Mouse (Mus musculus) neural tube, embryonic 11.5 days (tissue): ENCODE data around the gene Taf12. TPM values are rescaled to one million over a fixed set of nuclear protein-coding genes. Genes with fewer than 3 reads are reported as not detected.

ENCODE experiments used
- ATAC-seq: fragments of 200-750 bp; cut with Nextera tagmentation; 2 replicates; pipeline ENCODE4 v1.8.0; 2017; ENCODE audit warnings: moderate number of reproducible peaks, mild to moderate bottlenecking, moderate TSS enrichment, moderate library complexity; ENCODE audit not compliant: insufficient read depth, low FRiP score, low TSS enrichment
- DNase-seq: peaks from one replicate; pipeline ENCODE4 v3.0.0-alpha.2; 2015; ENCODE audit warnings: low spot score
- H3K27ac ChIP-seq: fragments of 300-500 bp; sonication (generic); 2 replicates; pipeline ENCODE4 v1.5.1; 2014; ENCODE audit warnings: low read depth, mild to moderate bottlenecking, low read length
- H3K27me3 ChIP-seq: fragments of 300-500 bp; sonication (generic); 2 replicates; pipeline ENCODE4 v1.6.1; 2014; ENCODE audit warnings: mild to moderate bottlenecking, low read length, mixed read lengths; ENCODE audit not compliant: control insufficient read depth, insufficient read depth
- H3K36me3 ChIP-seq: fragments of 300-500 bp; sonication (generic); 2 replicates; pipeline ENCODE4 v1.6.1; 2014; ENCODE audit warnings: mild to moderate bottlenecking, low read length, moderate library complexity, mixed read lengths; ENCODE audit not compliant: control insufficient read depth, insufficient read depth
- H3K4me1 ChIP-seq: fragments of 300-500 bp; sonication (generic); 2 replicates; pipeline ENCODE4 v1.6.1; 2014; ENCODE audit warnings: low read length, mixed read lengths; ENCODE audit not compliant: control insufficient read depth, insufficient read depth
- H3K4me2 ChIP-seq: fragments of 300-500 bp; sonication (generic); 2 replicates; pipeline ENCODE4 v1.6.1; 2014; ENCODE audit warnings: low read depth, mild to moderate bottlenecking, moderate library complexity
- H3K4me3 ChIP-seq: fragments of 300-500 bp; sonication (generic); 2 replicates; pipeline ENCODE4 v1.5.1; 2014; ENCODE audit warnings: low read depth, low read length
- H3K9ac ChIP-seq: fragments of 300-500 bp; sonication (generic); 2 replicates; pipeline ENCODE4 v1.6.1; 2014; ENCODE audit warnings: mild to moderate bottlenecking, low read length
- H3K9me3 ChIP-seq: fragments of 300-500 bp; sonication (generic); 2 replicates; pipeline ENCODE4 v1.6.1; 2016; ENCODE audit warnings: low read length; ENCODE audit not compliant: control insufficient read depth
- WGBS: fragments of 180-500 bp; shearing (Covaris S2); extraction: QIAGEN DNeasy Blood & Tissue Kit; methylation state at CpG from one replicate; pipeline ENCODE4 v1.1.7; 2014; 5-methylcytosine and 5-hydroxymethylcytosine counted together
- polyA plus RNA-seq: library from polyadenylated mRNA; unstranded; fragments of >200 nt; fragmentation: Nextera tagmentation; extraction: Ambion mirVana; gene quantifications from 2 replicates; pipeline ENCODE4 v1.2.1, GENCODE M21; 2014

Gene Taf12
- polyA plus RNA-seq, result 59.7 and 59.8 TPM in 2 replicates

DNA sequence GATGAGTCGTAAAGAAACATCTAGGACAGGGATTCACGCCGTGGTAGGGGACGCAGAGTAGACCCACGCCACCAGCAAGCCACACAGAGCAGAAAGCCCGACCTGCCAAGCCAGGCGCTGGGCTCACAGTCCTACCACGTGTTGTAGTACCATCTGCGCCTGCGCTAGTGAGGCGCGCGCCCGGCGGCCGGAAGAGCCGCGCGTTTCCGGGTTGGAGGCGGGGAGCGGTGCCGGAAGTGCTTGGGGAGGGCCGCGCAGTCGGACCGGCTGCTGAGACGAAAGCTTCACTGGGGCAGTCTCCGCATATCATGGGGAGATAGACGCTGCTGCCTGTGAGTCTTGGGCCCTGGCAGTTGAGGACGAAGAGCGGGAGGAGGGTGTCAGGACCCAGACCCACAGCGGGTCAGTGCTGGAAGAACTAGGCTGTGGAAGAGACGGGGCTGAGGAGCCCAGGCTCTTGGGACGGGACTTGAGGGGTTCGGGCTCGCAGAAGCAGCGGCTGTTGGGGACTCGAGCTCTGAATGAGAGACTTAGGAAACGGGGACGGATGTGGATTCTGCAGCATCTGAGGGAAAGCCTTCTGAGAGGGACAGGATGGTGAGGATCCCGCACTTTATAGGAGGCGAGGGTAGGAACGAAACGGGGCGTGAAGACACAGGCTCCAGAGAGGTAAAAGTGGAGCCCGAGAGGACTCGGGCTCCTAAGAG, at the start of gene Taf12:
Gene Taf12 (plus strand): TSS at position 220 of the 707 bp plus-strand sequence.
- peaks cover 6% of the 10 kb centered on the region; the same call in 1 of the 2 replicates for H3K4me1 ChIP-seq
- no peaks in the 10 kb centered on the region for H3K27me3 ChIP-seq
- peak within 1 kb of the TSS; percentile 76 for H3K4me3 ChIP-seq
- H3K9me3 ChIP-seq, result no peaks in the 10 kb centered on the region
- under 1% methylated on average over 48 of the region's 48 CpGs for WGBS
- ATAC-seq (peak; percentile 77), DNase-seq (peak; percentile 97)
- no peaks in the 10 kb centered on the region for H3K36me3 ChIP-seq
- peak within 1 kb of the TSS; percentile 80 for H3K27ac ChIP-seq
- peak within 1 kb of the TSS; percentile 79 for H3K4me2 ChIP-seq
- H3K9ac ChIP-seq, result peak within 1 kb of the TSS; percentile 93

- Histone ChIP-seq H3K36me3 (peaks cover 36% of the 10 kb centered on the region), H3K27ac (no peak overlapping the region), H3K27me3 (no peaks in the 10 kb centered on the region), H3K4me1 (no peaks in the 10 kb centered on the region), H3K9me3 (no peaks in the 10 kb centered on the region), H3K4me2 (no peak overlapping the region), H3K9ac (no peak overlapping the region), H3K4me3 (no peak overlapping the region)
- ATAC-seq, result no peak
- 94% methylated on average over 5 of the region's 5 CpGs for WGBS
- no peak for DNase-seq
Measured at GRCm38 (mm10) chr4:132230422-132230821, 43.8 kb upstream of the Taf12 start.

DNA sequence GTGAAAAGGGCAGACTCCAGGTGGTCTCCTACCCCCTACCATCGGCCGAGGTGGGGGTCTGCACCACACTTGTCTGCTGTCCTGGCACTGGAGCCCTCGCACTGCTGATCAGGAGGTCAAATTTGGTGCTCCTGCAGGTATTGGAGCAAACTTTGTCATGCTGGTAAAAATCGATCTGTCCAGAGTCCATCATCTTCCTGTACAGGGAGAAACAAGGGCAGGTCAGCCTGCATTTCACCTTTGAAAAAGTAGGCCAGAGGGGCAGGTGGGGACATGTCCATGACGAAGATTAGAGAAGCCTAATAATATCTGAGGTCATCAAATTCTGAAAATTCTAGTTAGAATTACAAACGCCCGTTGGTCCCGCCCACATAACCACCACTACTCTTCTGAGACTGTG, 39.5 kb upstream of the Taf12 start:
- Histone ChIP-seq H3K27ac (no peak overlapping the region), H3K4me3 (no peak overlapping the region), H3K36me3 (peaks cover 30% of the 10 kb centered on the region), H3K27me3 (no peaks in the 10 kb centered on the region), H3K4me2 (no peak overlapping the region), H3K4me1 (no peaks in the 10 kb centered on the region), H3K9me3 (no peaks in the 10 kb centered on the region), H3K9ac (no peak overlapping the region)
- WGBS, result 92% methylated on average over 8 of the region's 8 CpGs
- DNase-seq, result no peak
- ATAC-seq, result no peak

DNA sequence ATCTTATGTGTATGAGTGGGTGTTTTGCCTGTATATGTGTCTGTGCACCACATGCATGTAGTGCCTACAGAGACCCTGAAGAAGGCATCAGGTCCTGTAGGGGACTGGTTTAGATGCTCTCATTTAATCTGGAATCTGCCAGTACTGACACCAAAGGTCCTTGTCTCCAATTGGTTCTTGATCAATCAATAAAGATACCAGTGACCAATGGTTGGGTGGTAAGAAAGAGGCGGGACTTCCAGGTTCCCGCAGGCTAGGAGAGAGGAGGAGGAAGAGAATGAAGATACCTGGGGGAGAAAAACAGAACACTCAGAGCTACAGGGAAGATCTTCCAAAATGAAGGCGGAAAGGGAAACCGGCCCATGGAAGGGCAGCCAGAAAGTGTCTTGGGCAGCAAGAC, 35.8 kb upstream of the Taf12 start:
- no peaks in the 10 kb centered on the region for H3K9me3 ChIP-seq
- 90% methylated on average over 4 of the region's 4 CpGs for WGBS
- ATAC-seq (no peak), DNase-seq (no peak)
- no peak overlapping the region for H3K4me3 ChIP-seq
- H3K36me3 ChIP-seq, result peaks cover 27% of the 10 kb centered on the region
- no peaks in the 10 kb centered on the region for H3K27me3 ChIP-seq
- no peak overlapping the region for H3K27ac ChIP-seq
- H3K4me2 ChIP-seq, result no peak overlapping the region
- H3K9ac ChIP-seq, result no peak overlapping the region
- no peaks in the 10 kb centered on the region for H3K4me1 ChIP-seq

DNA sequence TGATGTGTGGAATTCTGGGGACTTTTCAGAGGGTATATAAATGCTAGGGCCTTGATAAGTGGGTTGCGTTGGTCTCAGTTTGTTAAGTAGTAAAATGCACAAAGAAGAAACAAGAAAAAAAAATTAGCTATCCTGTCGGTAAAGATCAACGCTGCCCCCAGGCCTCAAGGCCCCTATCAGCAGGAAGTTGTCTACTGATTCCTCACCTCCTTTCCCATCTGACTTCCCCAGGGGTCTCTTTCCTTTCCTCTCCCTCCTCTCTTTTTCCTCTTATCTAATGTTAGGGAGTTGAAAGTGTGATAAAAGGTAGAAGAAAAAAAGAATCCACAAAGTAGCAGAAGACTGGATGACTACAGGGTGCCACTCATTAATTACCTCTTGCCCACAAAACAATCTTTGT, 33.8 kb upstream of the Taf12 start:
- WGBS, result 86% methylated on average over 3 of the region's 3 CpGs
- H3K9me3 ChIP-seq, result no peaks in the 10 kb centered on the region

DNA sequence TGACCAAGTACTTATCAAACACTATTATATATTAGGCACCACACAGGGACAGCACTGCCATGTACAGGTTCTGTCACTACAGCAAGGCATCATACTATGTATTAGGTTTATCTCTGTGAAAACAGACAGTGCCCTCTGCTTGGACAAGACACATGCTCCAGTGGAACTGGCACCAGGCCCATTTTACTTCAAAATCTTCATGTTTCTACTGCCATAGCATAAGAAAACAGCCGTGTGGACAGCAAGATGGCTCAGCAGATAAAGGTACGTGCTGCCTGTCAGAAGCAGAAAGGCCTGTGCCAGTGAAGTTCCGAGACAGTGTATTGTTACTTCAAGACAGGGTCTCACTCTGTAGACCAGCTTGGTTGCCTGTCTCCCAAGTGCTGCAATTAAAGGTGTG, 33.0 kb upstream of the Taf12 start:
- peaks cover 18% of the 10 kb centered on the region for H3K36me3 ChIP-seq

More for the DNA sequence above, 33.8 kb upstream of the Taf12 start:
- Histone ChIP-seq H3K4me1 (no peaks in the 10 kb centered on the region), H3K27ac (no peak overlapping the region), H3K36me3 (peaks cover 20% of the 10 kb centered on the region), H3K4me2 (no peak overlapping the region), H3K4me3 (no peak overlapping the region), H3K27me3 (no peaks in the 10 kb centered on the region), H3K9ac (no peak overlapping the region)
- ATAC-seq (no peak), DNase-seq (no peak)

DNA sequence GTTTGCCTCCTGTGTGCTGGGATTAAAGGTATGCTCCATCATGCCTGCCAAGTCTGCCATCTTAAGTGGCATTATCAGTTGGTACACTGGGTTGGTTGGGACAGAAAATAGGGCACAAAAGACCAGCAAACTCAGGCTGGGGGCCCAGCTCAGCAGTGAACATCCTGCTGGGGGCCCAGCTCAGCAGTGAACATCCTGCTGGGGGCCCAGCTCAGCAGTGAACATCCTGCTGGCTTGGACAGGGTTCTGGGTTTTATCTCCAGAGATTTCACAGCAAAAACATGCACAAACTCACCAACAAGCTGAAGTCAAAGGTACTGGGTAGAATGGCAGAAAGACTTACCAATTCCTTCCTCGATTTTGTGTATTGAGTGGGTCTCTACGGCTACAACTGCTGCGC, 28.5 kb upstream of the Taf12 start:
- Histone ChIP-seq H3K36me3 (peaks cover 4% of the 10 kb centered on the region; the same call in 1 of the 2 replicates), H3K4me1 (no peaks in the 10 kb centered on the region), H3K27ac (no peak overlapping the region), H3K27me3 (no peaks in the 10 kb centered on the region), H3K4me2 (no peak overlapping the region), H3K9me3 (no peaks in the 10 kb centered on the region), H3K9ac (no peak overlapping the region), H3K4me3 (no peak overlapping the region)
- no peak for DNase-seq
- WGBS, result 96% methylated on average over 3 of the region's 3 CpGs
- ATAC-seq, result no peak

More for the DNA sequence above, 33.0 kb upstream of the Taf12 start:
- Histone ChIP-seq H3K4me1 (no peaks in the 10 kb centered on the region), H3K4me2 (no peak overlapping the region), H3K9me3 (no peaks in the 10 kb centered on the region), H3K9ac (no peak overlapping the region), H3K27ac (no peak overlapping the region), H3K27me3 (no peaks in the 10 kb centered on the region), H3K4me3 (no peak overlapping the region)
- 98% methylated on average over 3 of the region's 3 CpGs for WGBS
- no peak for ATAC-seq
- DNase-seq, result no peak

DNA sequence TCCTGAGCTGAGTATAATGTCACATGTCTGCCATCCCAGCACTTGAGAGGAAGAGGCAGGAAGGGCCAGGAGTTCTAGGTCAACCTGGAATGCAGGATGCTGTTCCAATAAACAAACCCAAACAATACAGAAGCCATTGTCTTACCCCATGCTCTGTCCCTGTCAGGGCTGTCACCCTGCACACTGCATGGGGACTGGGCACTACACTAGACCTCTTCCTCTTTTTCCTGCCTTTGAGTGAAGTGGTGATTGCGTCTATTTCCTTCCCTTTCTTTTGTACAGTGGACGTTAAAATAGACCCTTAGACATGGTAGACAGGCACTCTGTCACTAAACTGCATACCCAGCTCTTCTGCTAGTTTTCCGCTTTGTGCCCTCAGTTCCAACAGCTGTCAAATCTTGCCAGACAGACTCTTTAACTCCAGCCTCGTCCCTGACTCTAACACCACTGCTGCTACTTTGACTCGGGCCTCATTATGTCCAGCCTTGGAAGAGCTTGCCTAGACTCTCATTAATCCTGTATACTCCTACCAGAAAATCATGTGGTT, 26.7 kb upstream of the Taf12 start:
- 87% methylated on average over 5 of the region's 5 CpGs for WGBS
- Histone ChIP-seq H3K4me3 (no peak overlapping the region), H3K9ac (no peak overlapping the region), H3K27ac (no peak overlapping the region), H3K9me3 (no peaks in the 10 kb centered on the region), H3K36me3 (peaks cover 7% of the 10 kb centered on the region), H3K4me1 (no peaks in the 10 kb centered on the region), H3K4me2 (no peak overlapping the region), H3K27me3 (no peaks in the 10 kb centered on the region)
- no peak for DNase-seq
- no peak for ATAC-seq

GRCm38 (mm10) chr4:132251596-132251995, 22.6 kb upstream of the Taf12 start:
- 92% methylated on average over 9 of the region's 9 CpGs for WGBS
- peaks cover 2% of the 10 kb centered on the region for H3K36me3 ChIP-seq
- H3K4me1 ChIP-seq, result no peaks in the 10 kb centered on the region; the same call in 1 of the 2 replicates
- H3K27me3 ChIP-seq, result no peaks in the 10 kb centered on the region
- ATAC-seq (no peak), DNase-seq (no peak)
- no peaks in the 10 kb centered on the region for H3K9me3 ChIP-seq
- no peak overlapping the region for H3K4me3 ChIP-seq
- H3K4me2 ChIP-seq, result no peak overlapping the region
- no peak overlapping the region for H3K9ac ChIP-seq
- H3K27ac ChIP-seq, result no peak overlapping the region
